Mouse (Mus musculus) small intestine, adult 2 months (tissue): Measurements from ENCODE around the gene Phgr1. TPM values are rescaled to one million over a fixed set of nuclear protein-coding genes. Genes with fewer than 3 reads are reported as not detected.

Experiments
- H3K27ac ChIP-seq: fragments of 200-500 bp; 2 replicates; pipeline ENCODE4 v1.5.1; 2012; ENCODE audit warnings: low read depth, low read length, control low read depth, inconsistent platforms; ENCODE audit not compliant: insufficient read depth
- H3K27me3 ChIP-seq: fragments of 200-500 bp; 2 replicates; pipeline ENCODE4 v1.6.1; 2012; ENCODE audit warnings: mild to moderate bottlenecking, moderate library complexity, low read length, inconsistent platforms; ENCODE audit not compliant: control insufficient read depth, insufficient read depth
- H3K36me3 ChIP-seq: fragments of 200-500 bp; 2 replicates; pipeline ENCODE4 v1.6.1; 2012; ENCODE audit warnings: mild to moderate bottlenecking, low read length, control low read depth, inconsistent platforms; ENCODE audit not compliant: control insufficient read depth, insufficient read depth
- H3K4me1 ChIP-seq: fragments of 200-500 bp; 2 replicates; pipeline ENCODE4 v1.6.1; 2012; ENCODE audit warnings: low read length, inconsistent platforms, mixed read lengths; ENCODE audit not compliant: control insufficient read depth, insufficient read depth, insufficient read length
- H3K4me3 ChIP-seq: fragments of 200-500 bp; 2 replicates; pipeline ENCODE4 v1.5.1; 2012; ENCODE audit warnings: low read depth, mild to moderate bottlenecking, control low read depth, inconsistent platforms, low read length, moderate library complexity
- CTCF ChIP-seq: fragments of 200-500 bp; IDR thresholded peaks from 2 replicates; pipeline ENCODE4 v1.5.1; 2012; ENCODE audit warnings: low read depth, mild to moderate bottlenecking, control low read depth, inconsistent platforms, low read length, moderate library complexity, mixed read lengths; ENCODE audit not compliant: insufficient replicate concordance, insufficient read length; ENCODE audit errors: extremely low read depth
- POLR2A ChIP-seq: fragments of 200-500 bp; IDR thresholded peaks from 2 replicates; pipeline ENCODE4 v1.6.1; 2012; ENCODE audit warnings: low read depth, mild to moderate bottlenecking, control low read depth, inconsistent platforms, low read length, moderate library complexity
- WGBS: fragments of 180-500 bp; shearing (Covaris S2); methylation state at CpG from one replicate; pipeline ENCODE4 v1.1.7; 2018; 5-methylcytosine and 5-hydroxymethylcytosine counted together
- polyA plus RNA-seq: library from polyadenylated mRNA; depleted of rRNA; stranded (reverse); fragments of >200 nt; gene quantifications from 2 replicates; pipeline ENCODE4 v1.2.3, GENCODE M21; 2012

The Phgr1 gene
- polyA plus RNA-seq, 1 experiment, result 5,176 TPM

DNA sequence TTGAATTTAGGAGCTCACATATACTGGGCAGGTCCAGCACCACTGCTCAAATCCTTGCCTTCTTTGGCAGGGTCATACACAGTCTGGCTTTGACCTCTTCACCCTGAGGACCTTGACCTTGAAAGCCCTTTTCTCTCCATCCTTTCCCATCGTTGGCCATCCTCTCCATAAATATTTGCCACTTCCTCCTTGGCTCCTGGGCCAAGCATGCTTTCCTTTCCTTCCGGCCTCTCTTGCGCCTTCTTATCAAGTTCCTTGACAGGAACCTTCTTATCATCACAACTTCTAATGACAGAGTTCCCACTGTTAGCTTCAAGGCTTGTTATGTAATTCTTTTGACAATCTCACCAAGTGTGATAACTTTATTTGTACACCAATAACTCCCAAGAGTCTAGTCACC lies 32.6 kb downstream of the Phgr1 start:
- TF ChIP-seq POLR2A (no peak), CTCF (no peak)
- Histone ChIP-seq H3K36me3 (no peaks in the 10 kb centered on the region), H3K4me3 (no peak overlapping the region), H3K27ac (no peak overlapping the region), H3K27me3 (no peaks in the 10 kb centered on the region), H3K4me1 (no peaks in the 10 kb centered on the region; the same call in 1 of the 2 replicates)
- WGBS, result 12% methylated on average over 3 of the region's 3 CpGs

DNA sequence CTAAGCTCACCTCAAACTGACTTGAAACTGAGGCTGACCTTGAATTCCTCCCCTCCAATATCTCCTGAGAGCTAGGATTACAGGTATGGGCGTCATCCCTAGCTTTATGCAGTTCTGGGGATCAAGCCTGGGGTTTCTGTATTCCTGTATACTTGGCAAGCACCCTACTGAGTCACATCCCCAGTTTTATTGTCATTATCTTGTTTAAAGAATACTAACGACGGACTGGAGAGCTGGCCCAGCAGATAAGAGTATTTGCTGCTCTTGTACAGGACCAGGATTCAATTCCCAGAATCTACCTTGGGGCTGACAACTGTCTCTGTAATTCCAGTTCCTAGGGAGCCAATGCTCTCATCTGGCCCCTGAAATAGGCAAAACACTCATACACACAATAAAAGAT lies 33.2 kb downstream of the Phgr1 start:
- no peaks in the 10 kb centered on the region; the same call in 1 of the 2 replicates for H3K4me1 ChIP-seq
- H3K27me3 ChIP-seq, result no peaks in the 10 kb centered on the region
- H3K27ac ChIP-seq, result no peak overlapping the region
- WGBS, result 18% methylated on average over 3 of the region's 3 CpGs
- no peak overlapping the region for H3K4me3 ChIP-seq
- no peaks in the 10 kb centered on the region for H3K36me3 ChIP-seq
- no peak for TF ChIP-seq CTCF
- no peak for TF ChIP-seq POLR2A

DNA sequence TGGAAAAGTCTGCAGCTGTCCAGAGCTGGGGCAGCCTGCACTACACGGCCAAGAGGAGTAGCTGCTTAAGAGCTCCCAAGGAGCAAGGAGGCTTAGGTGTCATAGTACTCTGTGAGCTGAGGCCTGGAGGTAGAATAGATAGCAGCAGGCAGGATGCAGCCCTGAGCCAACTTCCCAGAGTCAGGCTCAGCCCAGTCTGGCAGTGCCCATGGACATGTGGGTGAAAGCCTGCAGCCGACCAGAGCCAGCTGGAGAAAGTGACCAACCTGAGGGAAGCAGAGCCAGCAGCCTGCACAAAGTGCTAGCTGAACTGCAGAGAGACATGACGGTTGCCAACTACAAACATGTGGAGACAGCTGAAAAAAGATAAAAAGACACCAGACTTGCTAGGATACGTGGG lies 34.3 kb downstream of the Phgr1 start:
- Histone ChIP-seq H3K36me3 (no peaks in the 10 kb centered on the region), H3K27ac (no peak overlapping the region), H3K4me3 (no peak overlapping the region), H3K27me3 (no peaks in the 10 kb centered on the region), H3K4me1 (no peaks in the 10 kb centered on the region; the same call in 1 of the 2 replicates)
- 88% methylated on average over 4 of the region's 4 CpGs for WGBS
- TF ChIP-seq CTCF, result no peak
- no peak for TF ChIP-seq POLR2A

GRCm38 (mm10) chr2:118810861-118811260 lies 38.3 kb downstream of the Phgr1 start:
- Histone ChIP-seq H3K4me1 (peaks cover 2% of the 10 kb centered on the region), H3K4me3 (no peak overlapping the region), H3K27me3 (no peaks in the 10 kb centered on the region), H3K27ac (no peak overlapping the region), H3K36me3 (no peaks in the 10 kb centered on the region)
- TF ChIP-seq POLR2A (no peak), CTCF (no peak)
- 72% methylated on average over 2 of the region's 2 CpGs for WGBS

GRCm38 (mm10) chr2:118812724-118813123 lies 40.2 kb downstream of the Phgr1 start:
- H3K4me3 ChIP-seq, result no peak overlapping the region
- no peaks in the 10 kb centered on the region for H3K27me3 ChIP-seq
- peaks cover 3% of the 10 kb centered on the region; the same call in 1 of the 2 replicates for H3K36me3 ChIP-seq
- WGBS, result 72% methylated on average over 1 of the region's 1 CpGs
- peaks cover 2% of the 10 kb centered on the region for H3K4me1 ChIP-seq
- no peak overlapping the region for H3K27ac ChIP-seq
- TF ChIP-seq CTCF, result no peak
- no peak for TF ChIP-seq POLR2A

DNA sequence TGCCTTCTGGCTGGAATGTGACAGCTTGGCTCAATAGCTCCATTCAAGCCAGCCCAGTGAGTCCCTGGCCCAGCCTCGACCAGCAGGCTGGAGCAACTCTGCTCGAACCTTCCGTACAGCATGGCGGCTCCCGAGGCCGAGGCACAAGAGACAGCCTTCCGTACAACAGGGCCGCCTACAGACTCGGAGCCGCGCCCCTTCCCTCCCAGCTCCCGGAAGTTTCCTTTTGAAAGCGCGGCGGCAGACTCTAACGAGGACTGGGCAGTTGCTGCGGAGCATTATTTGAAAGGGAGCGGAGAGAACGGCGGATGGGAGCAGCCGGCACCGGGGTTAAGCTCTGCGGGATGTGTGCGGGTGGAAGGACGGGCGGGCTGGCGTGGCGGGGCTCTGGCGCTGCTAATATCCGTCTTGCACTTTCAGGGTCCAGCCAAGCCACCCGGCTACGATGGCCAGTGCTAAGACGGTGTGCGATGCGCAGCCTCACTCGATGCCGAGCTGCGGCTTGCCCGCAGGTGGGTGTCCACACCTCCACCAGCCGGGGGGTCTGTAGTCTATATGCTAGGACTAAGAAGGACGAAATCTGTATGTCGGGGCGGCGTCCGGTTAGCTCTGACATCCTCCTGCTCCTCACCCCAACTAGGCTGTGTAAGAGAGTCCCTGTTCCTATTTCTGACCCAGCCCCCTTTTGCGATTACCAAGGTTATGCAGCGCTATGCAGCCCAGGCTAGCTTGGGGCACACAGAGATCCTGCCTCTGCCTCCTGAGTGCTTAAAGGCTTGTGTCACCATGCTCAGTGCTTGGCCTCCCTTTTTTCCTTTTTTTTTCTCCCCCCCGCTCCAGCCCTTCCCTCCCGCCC lies 41.6 kb downstream of the Phgr1 start, which contains the start of gene Knstrn:
Gene Knstrn (plus strand): TSS at position 23 of the 856 bp plus-strand sequence.
- H3K36me3 ChIP-seq, result peaks cover 4% of the 10 kb centered on the region; the same call in 1 of the 2 replicates
- peak within 1 kb of the TSS; percentile 96 for H3K4me3 ChIP-seq
- WGBS, result under 1% methylated on average over 49 of the region's 49 CpGs
- TF ChIP-seq POLR2A (peak; percentile 43), CTCF (no peak)
- H3K27me3 ChIP-seq, result no peaks in the 10 kb centered on the region
- H3K27ac ChIP-seq, result no peak within 1 kb of the TSS
- H3K4me1 ChIP-seq, result peaks cover 2% of the 10 kb centered on the region

DNA sequence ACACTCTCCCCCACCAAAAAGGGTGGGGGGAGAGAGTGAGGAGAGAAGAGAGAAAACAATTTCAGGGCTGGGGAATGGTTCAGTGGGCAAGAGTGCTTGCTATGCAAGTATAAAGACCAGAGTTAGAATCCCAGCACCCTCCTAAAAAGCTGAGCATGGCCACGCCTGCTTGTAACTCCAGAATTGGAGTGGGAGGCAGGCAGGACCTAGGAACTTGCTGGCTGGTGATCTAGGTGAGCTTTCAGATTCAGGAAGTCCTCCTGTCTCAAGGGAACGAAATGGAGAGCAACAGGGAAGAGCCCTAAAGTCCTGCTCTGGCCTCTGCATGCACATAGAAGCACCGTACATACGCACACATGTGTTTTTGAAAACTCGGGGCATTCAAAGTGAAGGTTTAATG lies 50.2 kb downstream of the Phgr1 start:
- WGBS, result 86% methylated on average over 5 of the region's 5 CpGs
- H3K27me3 ChIP-seq, result no peaks in the 10 kb centered on the region
- TF ChIP-seq POLR2A (no peak), CTCF (no peak)
- no peak overlapping the region for H3K4me3 ChIP-seq
- H3K36me3 ChIP-seq, result peaks cover 9% of the 10 kb centered on the region; the same call in 1 of the 2 replicates
- H3K27ac ChIP-seq, result no peak overlapping the region
- no peaks in the 10 kb centered on the region for H3K4me1 ChIP-seq
